Comparison of ENCODE assay signal across 8 mouse cellular contexts in the genomic region with DNA sequence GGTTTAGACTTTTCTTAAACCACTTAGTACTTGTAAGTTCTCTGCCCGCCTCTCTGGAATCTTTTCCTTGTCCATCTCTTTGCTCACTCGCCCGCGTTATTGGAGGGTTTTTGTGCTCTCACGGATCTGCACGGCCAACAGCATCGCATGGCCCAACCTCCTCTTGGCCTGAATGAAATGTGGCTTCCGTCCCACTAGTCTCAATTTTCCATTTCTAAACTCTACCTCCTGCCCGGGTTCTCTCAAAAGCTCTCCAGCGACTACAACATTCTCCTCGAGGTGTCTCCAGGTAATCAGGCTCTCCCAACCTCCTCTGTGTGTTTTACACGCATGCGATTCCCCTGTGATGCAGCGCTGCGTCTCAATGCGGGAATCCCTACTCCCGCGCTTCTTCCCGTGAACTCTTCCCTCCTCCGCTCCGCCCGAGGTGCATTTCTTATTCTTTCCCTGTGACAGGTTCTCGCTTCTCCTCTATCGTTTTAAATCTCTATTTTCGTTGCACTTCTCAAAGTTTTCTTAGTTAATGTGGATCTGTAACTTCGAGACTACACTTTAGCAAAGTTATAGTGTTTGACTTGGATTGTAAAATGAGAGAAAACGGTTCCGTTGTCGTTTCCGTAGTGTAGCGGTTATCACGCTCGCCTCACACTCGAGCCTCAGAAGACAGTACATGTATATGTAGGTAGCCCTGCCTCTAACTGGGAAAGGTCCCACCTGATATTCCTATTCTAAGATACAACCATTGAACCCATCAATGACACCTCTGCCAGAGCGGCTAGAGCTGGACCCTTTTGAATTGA. TPM values are rescaled to one million over a fixed set of nuclear protein-coding genes. Genes with fewer than 3 reads are reported as not detected.
DNase-seq lines count a peak whose midpoint lies in the region; ATAC-seq and TF ChIP-seq lines count a peak whose summit lies in the region.

No protein-coding gene starts in this region.

- H3K4me3 ChIP-seq in CH12.LX (replicated peaks in 1 of 3; ENCODE audit: low read depth in 2 of 3, low read length in 2 of 3, poor library complexity in 1 of 3): peak overlapping the region; percentile 17 to 56 (median 25)
- peak overlapping the region; percentile 43 for H3K4me3 ChIP-seq in embryonic facial prominence, embryonic 14.5 days (ENCODE audit: low read depth, low read length)
- peak overlapping the region; percentile 58 for H3K4me3 ChIP-seq in limb, embryonic 10.5 days

- no peaks in the 10 kb centered on the region for H3K9me3 ChIP-seq in CH12.LX (replicated peaks; ENCODE audit: low read length)
- no peaks in the 10 kb centered on the region for H3K9me3 ChIP-seq in embryonic facial prominence, embryonic 14.5 days (ENCODE audit: control insufficient read depth, low read length)
- no peaks in the 10 kb centered on the region for H3K9me3 ChIP-seq in limb, embryonic 10.5 days (replicated peaks)

- peaks cover 3% of the 10 kb centered on the region for H3K27me3 ChIP-seq in CH12.LX (replicated peaks)
- peaks cover 16% of the 10 kb centered on the region for H3K27me3 ChIP-seq in embryonic facial prominence, embryonic 14.5 days (replicated peaks; ENCODE audit: control insufficient read depth, insufficient read depth, low read length)
- H3K27me3 ChIP-seq in limb, embryonic 10.5 days (ENCODE audit: low read depth, poor library complexity, severe bottlenecking): peaks cover 23% of the 10 kb centered on the region

- H3K4me1 ChIP-seq in CH12.LX (ENCODE audit: control insufficient read depth in 1 of 2, insufficient read depth in 2 of 2): peaks cover 0 to 13% of the 10 kb centered on the region in 2 experiments; a peak in 2 of 4 replicates
- no peaks in the 10 kb centered on the region for H3K4me1 ChIP-seq in embryonic facial prominence, embryonic 14.5 days (ENCODE audit: control insufficient read depth, insufficient read depth, low read length)
- H3K4me1 ChIP-seq in limb, embryonic 10.5 days: peaks cover 20% of the 10 kb centered on the region

- dilution Hi-C loops in CH12.LX (cut with MboI; ENCODE audit: extremely low pct_ligation_motif_present, extremely low pct_unique_long_range_greater_than_20kb, low sequenced_read_pairs): no loop called here

- no peaks in the 10 kb centered on the region for H3K79me2 ChIP-seq in CH12.LX (replicated peaks; ENCODE audit: control insufficient read depth, extremely low read depth, insufficient read depth, poor library complexity, severe bottlenecking)

- no peak overlapping the region for H3K27ac ChIP-seq in CH12.LX (ENCODE audit: insufficient read depth, low read depth)
- H3K27ac ChIP-seq in embryonic facial prominence, embryonic 14.5 days (replicated peaks; ENCODE audit: low read depth, low read length): no peak overlapping the region
- H3K27ac ChIP-seq in limb, embryonic 10.5 days: 0 out of 2 replicates have a peak overlapping the region, but pooled peaks have one; percentile 20

- peak overlapping the region; percentile 34 for H3K4me2 ChIP-seq in CH12.LX (ENCODE audit: insufficient read depth, low read depth, poor library complexity, severe bottlenecking)
- peak overlapping the region; percentile 68 for H3K4me2 ChIP-seq in embryonic facial prominence, embryonic 14.5 days (ENCODE audit: low read depth, low read length)

- DNase-seq in heart, adult 11 months: peak; percentile 79
- no peak for DNase-seq in heart, postnatal 25 days (ENCODE audit: low spot score)
- no peak for DNase-seq in CH12.LX (ENCODE audit: extremely low read depth)
- DNase-seq in embryonic facial prominence, embryonic 14.5 days (ENCODE audit: low spot score): peak; percentile 43
- DNase-seq in limb, embryonic 10.5 days (ENCODE audit: low spot score): peak; percentile 65
- DNase-seq in retina, embryonic 14.5 days (ENCODE audit: low spot score): peak; percentile 50
- DNase-seq in thymus, adult 18-20 months: no peak
- no peak for DNase-seq in gastrocnemius, postnatal 14 days

- H3K9ac ChIP-seq in CH12.LX (ENCODE audit: insufficient read depth, low read depth): peak overlapping the region; percentile 21; the same call in 1 of the 2 replicates
- H3K9ac ChIP-seq in embryonic facial prominence, embryonic 14.5 days (ENCODE audit: low read depth, low read length): peak overlapping the region; percentile 51

- no peak for TF ChIP-seq POLR2A in CH12.LX (IDR thresholded peaks at IDR 0.05; ENCODE audit: low read depth, low read length)

- TF ChIP-seq EP300 in CH12.LX (IDR thresholded peaks at IDR 0.05; ENCODE audit: low read length): no peak

- whole genome bisulfite sequencing in embryonic facial prominence, embryonic 14.5 days: under 1% methylated on average over 35 of the region's 35 CpGs
- WGBS in limb, embryonic 10.5 days: under 1% methylated on average over 35 of the region's 35 CpGs

- H3K36me3 ChIP-seq in CH12.LX (replicated peaks in 1 of 2; ENCODE audit: control insufficient read depth in 1 of 2, insufficient read depth in 1 of 2, low read length in 1 of 2): no peaks in the 10 kb centered on the region
- no peaks in the 10 kb centered on the region for H3K36me3 ChIP-seq in embryonic facial prominence, embryonic 14.5 days (ENCODE audit: control insufficient read depth, insufficient read depth, low read length)
- no peaks in the 10 kb centered on the region for H3K36me3 ChIP-seq in limb, embryonic 10.5 days

- peak; percentile 60; the same call in 1 of the 2 replicates for ATAC-seq in embryonic facial prominence, embryonic 14.5 days (ENCODE audit: low read depth)

- intact Hi-C loops in heart, postnatal 25 days (cut with DNase I): no loop called here
- intact Hi-C loops in gastrocnemius, postnatal 14 days (cut with DNase I; ENCODE audit: low total_unique reads): no loop called here

- no peak for TF ChIP-seq RAD21 in CH12.LX (IDR thresholded peaks at IDR 0.05; ENCODE audit: low read depth, low read length)

- in situ Hi-C loops in CH12.LX (cut with MboI; ENCODE audit: low pct_ligation_motif_present, low pct_unique_long_range_greater_than_20kb, low sequenced_read_pairs): loop anchor here (25.0 kb wide), 1 partner anchor 1399 kb away; no protein-coding TSS in a partner anchor

- TF ChIP-seq CTCF in CH12.LX (conservative IDR thresholded peaks at IDR 0.05 in 1 of 2, IDR thresholded peaks at IDR 0.05 in 1 of 2; ENCODE audit: low read depth in 2 of 2, low read length in 2 of 2): no peak

TF ChIP-seq in CH12.LX, 34 proteins besides CTCF, POLR2A, EP300 and RAD21:
- no peak for TF ChIP-seq IRF4 (IDR thresholded peaks at IDR 0.05; ENCODE audit: low read depth, low read length)
- TF ChIP-seq MXI1 (IDR thresholded peaks at IDR 0.05; ENCODE audit: low read depth, low read length): no peak
- TF ChIP-seq JUN (IDR thresholded peaks at IDR 0.05; ENCODE audit: insufficient read depth, low read depth, low read length): no peak
- no peak for TF ChIP-seq PAX5 (IDR thresholded peaks at IDR 0.05; ENCODE audit: low read length)
- no peak for TF ChIP-seq CHD2 (IDR thresholded peaks at IDR 0.05; ENCODE audit: low read length)
- TF ChIP-seq NRF1 (IDR thresholded peaks at IDR 0.05; ENCODE audit: low read depth, low read length): no peak
- no peak for TF ChIP-seq USF1 (IDR thresholded peaks at IDR 0.05; ENCODE audit: low read depth, low read length)
- TF ChIP-seq ZMIZ1 (IDR thresholded peaks at IDR 0.05; ENCODE audit: low read depth, low read length): no peak
- no peak for TF ChIP-seq KAT2A (IDR thresholded peaks at IDR 0.05; ENCODE audit: insufficient replicate concordance, low read length)
- no peak for TF ChIP-seq ZNF384 (IDR thresholded peaks at IDR 0.05; ENCODE audit: low read depth, low read length)

RNA-seq across cellular contexts. Expression of gene Vmn1r223, which starts 39.2 kb away (rescaled TPM):
- not detected for total RNA-seq in heart, postnatal 25 days (2021)
- not detected in 2 replicates for total RNA-seq in CH12.LX (2012; rRNA removed)
- not detected in 2 replicates for total RNA-seq in CH12.LX (2014; rRNA removed)
- 0.06 TPM in 1 of 2 replicates, not detected in the other for polyA plus RNA-seq in CH12.LX (2012; ENCODE audit: insufficient read length, low read depth)
- polyA plus RNA-seq in embryonic facial prominence, embryonic 14.5 days (2014; fragmentation: Nextera tagmentation; extraction: Ambion mirVana): not detected in 2 replicates
- 0.05 TPM in 1 of 2 replicates, not detected in the other for polyA plus RNA-seq in limb, embryonic 10.5 days (2016; fragmentation: Nextera tagmentation; extraction: Ambion mirVana)
- not detected for total RNA-seq in gastrocnemius, postnatal 14 days (2021)

RNA-seq across cellular contexts. Expression of gene Vmn1r222, which starts 50.4 kb away (rescaled TPM):
- not detected for total RNA-seq in heart, postnatal 25 days (2021)
- total RNA-seq in CH12.LX (2012; rRNA removed) (not detected in 2 replicates), CH12.LX (2014; rRNA removed) (not detected in 2 replicates)
- polyA plus RNA-seq in CH12.LX (2012; ENCODE audit: insufficient read length, low read depth): not detected in 2 replicates
- polyA plus RNA-seq in embryonic facial prominence, embryonic 14.5 days (2014; fragmentation: Nextera tagmentation; extraction: Ambion mirVana): not detected in 2 replicates
- not detected in 2 replicates for polyA plus RNA-seq in limb, embryonic 10.5 days (2016; fragmentation: Nextera tagmentation; extraction: Ambion mirVana)
- total RNA-seq in gastrocnemius, postnatal 14 days (2021): not detected

Comparison
In these comparisons a context has a peak if more than half of its experiments do, and no peak if none do; other contexts are left out.
1. DNase-seq: peak in heart, adult 11 months (single experiment), embryonic facial prominence, embryonic 14.5 days (single experiment), limb, embryonic 10.5 days (single experiment) and retina, embryonic 14.5 days (single experiment); none in heart, postnatal 25 days (single experiment), CH12.LX (single experiment), thymus, adult 18-20 months (0 of 2) and gastrocnemius, postnatal 14 days (single experiment).
2. Peak in every context shown above with its lines, with median percentiles within 50 percentile points of each other: H3K4me3 ChIP-seq.